Mouse (Mus musculus): Measurements from ENCODE around the gene Mdga2. TPM values are rescaled to one million over a fixed set of nuclear protein-coding genes. Genes with fewer than 3 reads are reported as not detected.

Mdga2 gene
- polyA plus RNA-seq, 1 experiment, result not detected

DNA sequence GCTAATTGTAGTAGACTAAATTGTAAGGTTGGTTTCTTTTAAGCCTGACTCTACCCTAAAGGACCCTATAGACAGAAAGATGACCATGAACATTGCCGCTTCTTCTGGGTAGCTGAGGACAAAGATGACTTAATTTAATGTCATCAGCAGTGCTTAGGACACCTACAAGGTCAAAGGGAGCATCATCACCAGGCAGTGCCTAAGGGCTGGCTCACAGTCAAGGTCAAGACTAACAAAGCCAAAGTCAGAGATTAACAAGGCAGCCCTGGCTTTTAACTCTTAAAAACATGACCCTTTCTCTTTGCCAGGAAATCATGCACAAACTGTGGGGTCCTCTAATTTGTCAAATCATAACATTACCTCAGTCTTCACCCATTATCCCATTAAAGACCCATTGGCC lies 657.0 kb downstream of the Mdga2 start:
- Histone ChIP-seq H3K79me2 (ENCODE audit: control insufficient read depth, insufficient read depth) (no peaks in the 10 kb centered on the region), H3K27me3 (ENCODE audit: control insufficient read depth, insufficient read depth, insufficient read length) (no peaks in the 10 kb centered on the region), H3K79me3 (ENCODE audit: low read depth) (no peaks in the 10 kb centered on the region)

GRCm38 (mm10) chr12:66556846-66557245 lies 665.5 kb downstream of the Mdga2 start:
- Histone ChIP-seq H3K36me3 (ENCODE audit: control insufficient read depth, insufficient read depth) (no peaks in the 10 kb centered on the region), H3ac (ENCODE audit: control insufficient read depth, insufficient read length, low read depth) (no peak overlapping the region), H3K79me3 (ENCODE audit: low read depth) (no peaks in the 10 kb centered on the region), H3K27me3 (ENCODE audit: control insufficient read depth, insufficient read depth, insufficient read length) (no peaks in the 10 kb centered on the region), H3K79me2 (ENCODE audit: control insufficient read depth, insufficient read depth) (no peaks in the 10 kb centered on the region), H3K4me3 (ENCODE audit: insufficient read depth, poor library complexity, severe bottlenecking) (no peak overlapping the region)
- no peak for TF ChIP-seq MAX (IDR thresholded peaks at IDR 0.05)
- TF ChIP-seq CTCF (IDR thresholded peaks at IDR 0.05; ENCODE audit: control insufficient read depth, insufficient read depth, insufficient read length), result no peak
- no peak for TF ChIP-seq CEBPB (IDR thresholded peaks at IDR 0.05; ENCODE audit: low read depth)
- no peak for TF ChIP-seq USF1 (IDR thresholded peaks at IDR 0.05; ENCODE audit: low read depth)

More for the DNA sequence above, 657.0 kb downstream of the Mdga2 start:
- Histone ChIP-seq H3K36me3 (ENCODE audit: control insufficient read depth, insufficient read depth) (no peaks in the 10 kb centered on the region), H3K4me3 (ENCODE audit: insufficient read depth, poor library complexity, severe bottlenecking) (no peak overlapping the region), H3ac (ENCODE audit: control insufficient read depth, insufficient read length, low read depth) (no peak overlapping the region)
- TF ChIP-seq CEBPB (IDR thresholded peaks at IDR 0.05; ENCODE audit: low read depth) (no peak), CTCF (IDR thresholded peaks at IDR 0.05; ENCODE audit: control insufficient read depth, insufficient read depth, insufficient read length) (no peak), USF1 (IDR thresholded peaks at IDR 0.05; ENCODE audit: low read depth) (no peak), MYOD1 (IDR thresholded peaks at IDR 0.05; ENCODE audit: control insufficient read depth, insufficient read length, low read depth) (no peak), MAX (IDR thresholded peaks at IDR 0.05) (no peak), MYOG (IDR thresholded peaks at IDR 0.05; ENCODE audit: control insufficient read depth, extremely low read depth, insufficient read length) (no peak), FOSL1 (IDR thresholded peaks at IDR 0.05; ENCODE audit: insufficient read depth, low read length, poor library complexity, severe bottlenecking) (no peak)

DNA sequence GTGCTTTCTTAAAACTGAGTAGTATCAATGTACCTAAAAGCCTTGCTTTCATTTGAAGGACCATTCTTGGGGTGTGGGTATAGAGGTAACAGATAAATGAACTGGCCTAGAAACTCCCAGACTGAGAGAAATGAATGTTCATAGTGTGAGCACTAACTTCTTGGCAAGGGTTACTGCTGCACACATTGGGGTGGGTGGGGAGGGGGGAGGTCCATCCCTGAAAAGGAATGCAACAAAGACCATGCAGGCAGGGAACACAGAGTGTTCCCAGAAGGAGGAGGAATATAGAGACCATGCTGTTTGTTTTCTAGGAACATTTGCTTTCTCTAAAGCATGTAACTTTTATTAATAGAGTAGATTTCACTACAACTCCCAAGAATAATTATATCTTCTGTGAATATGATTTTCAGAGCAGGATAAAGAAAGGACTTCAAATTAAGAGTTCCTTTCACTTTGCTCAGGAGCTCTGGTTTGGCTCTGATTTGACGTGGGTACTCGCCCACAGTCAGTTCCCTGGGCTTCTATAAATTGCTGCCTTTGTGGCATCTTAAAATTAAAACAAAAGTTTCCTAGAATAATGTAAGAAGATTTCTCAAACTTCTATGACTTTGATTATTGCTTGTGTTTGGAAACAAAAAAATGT lies 666.0 kb downstream of the Mdga2 start:
- Histone ChIP-seq H3K36me3 (ENCODE audit: control insufficient read depth, insufficient read depth) (no peaks in the 10 kb centered on the region), H3ac (ENCODE audit: control insufficient read depth, insufficient read length, low read depth) (no peak overlapping the region), H3K79me2 (ENCODE audit: control insufficient read depth, insufficient read depth) (no peaks in the 10 kb centered on the region), H3K79me3 (ENCODE audit: low read depth) (no peaks in the 10 kb centered on the region), H3K4me3 (ENCODE audit: insufficient read depth, poor library complexity, severe bottlenecking) (no peak overlapping the region), H3K27me3 (ENCODE audit: control insufficient read depth, insufficient read depth, insufficient read length) (no peaks in the 10 kb centered on the region)
- no peak for TF ChIP-seq USF1 (IDR thresholded peaks at IDR 0.05; ENCODE audit: low read depth)
- TF ChIP-seq MAX (IDR thresholded peaks at IDR 0.05), result no peak
- TF ChIP-seq MYOG (IDR thresholded peaks at IDR 0.05; ENCODE audit: control insufficient read depth, extremely low read depth, insufficient read length), result no peak
- TF ChIP-seq CTCF (IDR thresholded peaks at IDR 0.05; ENCODE audit: control insufficient read depth, insufficient read depth, insufficient read length), result no peak
- TF ChIP-seq MYOD1 (IDR thresholded peaks at IDR 0.05; ENCODE audit: control insufficient read depth, insufficient read length, low read depth), result no peak
- TF ChIP-seq CEBPB (IDR thresholded peaks at IDR 0.05; ENCODE audit: low read depth), result no peak
- no peak for TF ChIP-seq FOSL1 (IDR thresholded peaks at IDR 0.05; ENCODE audit: insufficient read depth, low read length, poor library complexity, severe bottlenecking)

GRCm38 (mm10) chr12:66524973-66525372 lies 697.4 kb downstream of the Mdga2 start:
- H3K79me3 ChIP-seq (ENCODE audit: low read depth), result no peaks in the 10 kb centered on the region
- H3K4me3 ChIP-seq (ENCODE audit: insufficient read depth, poor library complexity, severe bottlenecking), result no peak overlapping the region
- TF ChIP-seq USF1 (IDR thresholded peaks at IDR 0.05; ENCODE audit: low read depth), result no peak
- TF ChIP-seq MYOD1 (IDR thresholded peaks at IDR 0.05; ENCODE audit: control insufficient read depth, insufficient read length, low read depth), result no peak
- TF ChIP-seq FOSL1 (IDR thresholded peaks at IDR 0.05; ENCODE audit: insufficient read depth, low read length, poor library complexity, severe bottlenecking), result no peak
- TF ChIP-seq MAX (IDR thresholded peaks at IDR 0.05), result no peak
- no peak for TF ChIP-seq CEBPB (IDR thresholded peaks at IDR 0.05; ENCODE audit: low read depth)
- TF ChIP-seq CTCF (IDR thresholded peaks at IDR 0.05; ENCODE audit: control insufficient read depth, insufficient read depth, insufficient read length), result no peak
- no peak for TF ChIP-seq MYOG (IDR thresholded peaks at IDR 0.05; ENCODE audit: control insufficient read depth, extremely low read depth, insufficient read length)
- H3K79me2 ChIP-seq (ENCODE audit: control insufficient read depth, insufficient read depth), result no peaks in the 10 kb centered on the region
- H3ac ChIP-seq (ENCODE audit: control insufficient read depth, insufficient read length, low read depth), result no peak overlapping the region
- H3K36me3 ChIP-seq (ENCODE audit: control insufficient read depth, insufficient read depth), result no peaks in the 10 kb centered on the region
- no peaks in the 10 kb centered on the region for H3K27me3 ChIP-seq (ENCODE audit: control insufficient read depth, insufficient read depth, insufficient read length)

DNA sequence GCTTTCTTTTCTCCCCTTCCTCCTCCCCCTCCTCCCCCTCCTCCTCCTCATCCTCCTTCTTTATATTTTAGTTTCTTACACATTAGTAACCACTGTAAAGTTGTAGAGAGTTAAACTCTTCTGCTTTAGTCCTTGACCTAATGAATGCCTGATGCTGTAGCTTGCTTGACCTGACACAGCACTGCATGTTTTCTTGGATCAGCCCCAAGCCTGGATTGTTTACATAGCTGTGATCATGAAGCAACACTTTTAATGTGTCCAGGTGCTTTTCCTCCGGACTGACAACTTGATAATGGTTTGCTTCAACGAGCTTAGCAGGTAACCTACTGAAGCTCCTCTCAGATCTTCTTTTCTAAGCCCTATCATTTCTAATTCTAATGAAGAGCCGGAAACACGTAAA lies 723.1 kb downstream of the Mdga2 start:
- H3K36me3 ChIP-seq (ENCODE audit: control insufficient read depth, insufficient read depth), result no peaks in the 10 kb centered on the region
- H3K79me2 ChIP-seq (ENCODE audit: control insufficient read depth, insufficient read depth), result no peaks in the 10 kb centered on the region
- no peak overlapping the region for H3ac ChIP-seq (ENCODE audit: control insufficient read depth, insufficient read length, low read depth)
- no peak overlapping the region for H3K4me3 ChIP-seq (ENCODE audit: insufficient read depth, poor library complexity, severe bottlenecking)
- no peaks in the 10 kb centered on the region for H3K79me3 ChIP-seq (ENCODE audit: low read depth)
- TF ChIP-seq CEBPB (IDR thresholded peaks at IDR 0.05; ENCODE audit: low read depth), result no peak
- no peaks in the 10 kb centered on the region for H3K27me3 ChIP-seq (ENCODE audit: control insufficient read depth, insufficient read depth, insufficient read length)

DNA sequence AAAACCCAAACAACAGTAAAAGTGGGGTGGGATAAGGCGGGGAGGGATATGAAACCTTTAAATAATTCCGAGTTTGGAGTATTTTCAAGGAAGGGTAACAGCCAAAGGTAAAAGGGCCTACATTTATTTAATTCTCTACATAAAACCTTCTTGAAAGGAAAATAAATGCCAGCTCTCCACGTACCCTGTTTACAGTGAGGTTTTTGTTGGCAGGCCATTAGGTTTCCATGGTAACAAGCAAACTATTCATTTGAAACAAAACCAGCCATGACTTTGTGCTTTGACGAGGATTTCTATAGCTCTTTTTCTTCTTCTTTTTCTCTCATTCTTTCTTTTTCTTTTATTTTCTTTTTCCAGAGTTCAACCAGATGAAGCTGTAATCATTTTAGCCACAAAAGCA lies 751.5 kb downstream of the Mdga2 start:
- Histone ChIP-seq H3K79me3 (ENCODE audit: low read depth) (no peaks in the 10 kb centered on the region), H3K36me3 (ENCODE audit: control insufficient read depth, insufficient read depth) (no peaks in the 10 kb centered on the region), H3ac (ENCODE audit: control insufficient read depth, insufficient read length, low read depth) (no peak overlapping the region), H3K4me3 (ENCODE audit: insufficient read depth, poor library complexity, severe bottlenecking) (no peak overlapping the region), H3K27me3 (ENCODE audit: control insufficient read depth, insufficient read depth, insufficient read length) (no peaks in the 10 kb centered on the region), H3K79me2 (ENCODE audit: control insufficient read depth, insufficient read depth) (no peaks in the 10 kb centered on the region)
- TF ChIP-seq MAX (IDR thresholded peaks at IDR 0.05) (no peak), MYOG (IDR thresholded peaks at IDR 0.05; ENCODE audit: control insufficient read depth, extremely low read depth, insufficient read length) (no peak), FOSL1 (IDR thresholded peaks at IDR 0.05; ENCODE audit: insufficient read depth, low read length, poor library complexity, severe bottlenecking) (no peak), CEBPB (IDR thresholded peaks at IDR 0.05; ENCODE audit: low read depth) (no peak), USF1 (IDR thresholded peaks at IDR 0.05; ENCODE audit: low read depth) (no peak), CTCF (IDR thresholded peaks at IDR 0.05; ENCODE audit: control insufficient read depth, insufficient read depth, insufficient read length) (no peak)
